Mouse (Mus musculus): ENCODE data around the gene Nt5dc2.

The Nt5dc2 gene

GRCm38 (mm10) chr14:31134015-31135000 is 3.5 kb downstream of the Nt5dc2 start:
- DNase-seq (ENCODE audit: low spot score), result no peak

- DNase-seq (ENCODE audit: low spot score), result no peak
These were observed 4.9 kb downstream of the Nt5dc2 start for GRCm38 (mm10) chr14:31135495-31136410.

GRCm38 (mm10) chr14:31136411-31137280 is 5.8 kb downstream of the Nt5dc2 start:
- DNase-seq (ENCODE audit: low spot score), result no peak

GRCm38 (mm10) chr14:31137281-31137595 is 6.4 kb downstream of the Nt5dc2 start:
- no peak for DNase-seq (ENCODE audit: low spot score)

DNA sequence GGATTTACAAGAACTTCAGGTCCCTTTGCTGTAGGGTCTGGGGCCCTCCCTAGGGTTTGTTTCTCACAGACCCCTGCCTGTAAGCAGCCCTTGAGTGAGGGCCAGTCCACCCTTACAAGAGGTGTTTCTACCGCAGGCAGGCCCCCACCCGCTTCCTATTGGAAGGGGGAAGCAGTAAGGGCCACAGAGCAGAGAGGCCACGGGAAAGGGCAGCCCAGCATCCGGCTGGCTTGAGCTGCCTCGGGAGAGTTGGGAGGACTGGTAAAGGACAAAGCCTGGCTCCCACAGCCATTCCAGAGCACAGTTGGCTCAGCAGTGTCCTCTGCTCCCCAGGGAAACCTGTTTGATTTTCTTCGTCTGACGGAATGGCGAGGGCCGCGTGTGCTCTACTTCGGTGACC is 6.9 kb downstream of the Nt5dc2 start:
- DNase-seq (ENCODE audit: low spot score), result no peak

GRCm38 (mm10) chr14:31138219-31138896 is 7.5 kb downstream of the Nt5dc2 start:
- no peak for DNase-seq (ENCODE audit: low spot score)

DNA sequence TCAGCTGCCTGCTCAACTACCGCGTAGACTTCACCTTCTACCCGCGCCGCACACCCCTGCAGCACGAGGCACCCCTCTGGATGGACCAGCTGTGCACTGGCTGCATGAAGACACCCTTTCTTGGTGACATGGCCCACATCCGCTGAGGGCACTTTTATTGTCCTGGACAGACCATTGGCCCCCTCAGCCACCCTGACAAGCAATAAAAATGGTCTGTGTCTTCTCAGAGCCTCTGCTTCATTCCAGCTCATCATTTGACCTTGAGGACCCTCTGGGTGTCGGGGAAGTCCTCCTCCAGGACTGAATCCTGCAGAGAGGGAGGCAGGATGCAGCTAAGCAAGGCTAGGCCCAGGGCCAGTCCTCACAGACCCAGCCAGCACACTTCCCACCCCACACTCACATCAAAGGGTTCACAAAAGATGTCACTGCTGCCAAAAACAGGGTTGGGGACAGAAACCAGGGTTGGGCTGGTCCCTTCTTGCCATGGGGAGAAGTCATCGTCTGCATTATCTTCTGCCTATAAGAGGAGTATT is 8.1 kb downstream of the Nt5dc2 start:
- DNase-seq (ENCODE audit: low spot score), result no peak

DNA sequence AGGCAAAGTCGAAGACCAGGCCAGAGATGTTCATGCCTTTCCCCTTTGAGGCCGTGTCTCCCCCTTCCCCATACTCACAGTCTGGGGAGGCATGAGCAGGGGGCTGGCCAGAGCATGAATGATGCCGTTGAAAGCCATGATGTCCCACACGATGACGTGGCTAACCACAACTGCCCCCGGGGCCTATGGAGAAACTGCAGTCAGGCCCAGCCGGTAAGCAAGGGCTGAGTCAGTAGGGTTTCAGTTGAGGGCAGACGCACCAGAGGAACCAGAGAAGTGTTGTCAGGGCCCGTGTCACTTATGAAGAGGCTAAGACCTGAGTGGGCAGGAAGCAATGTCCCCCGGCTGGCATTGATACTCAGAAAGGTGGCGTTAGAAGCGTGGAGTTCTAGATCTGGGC is 8.8 kb downstream of the Nt5dc2 start:
- DNase-seq (ENCODE audit: low spot score), result no peak

- DNase-seq (ENCODE audit: low spot score), result no peak
These were observed 9.3 kb downstream of the Nt5dc2 start for GRCm38 (mm10) chr14:31140141-31140540.

GRCm38 (mm10) chr14:31141011-31141410 is 10.2 kb downstream of the Nt5dc2 start:
- DNase-seq (ENCODE audit: low spot score), result no peak

DNA sequence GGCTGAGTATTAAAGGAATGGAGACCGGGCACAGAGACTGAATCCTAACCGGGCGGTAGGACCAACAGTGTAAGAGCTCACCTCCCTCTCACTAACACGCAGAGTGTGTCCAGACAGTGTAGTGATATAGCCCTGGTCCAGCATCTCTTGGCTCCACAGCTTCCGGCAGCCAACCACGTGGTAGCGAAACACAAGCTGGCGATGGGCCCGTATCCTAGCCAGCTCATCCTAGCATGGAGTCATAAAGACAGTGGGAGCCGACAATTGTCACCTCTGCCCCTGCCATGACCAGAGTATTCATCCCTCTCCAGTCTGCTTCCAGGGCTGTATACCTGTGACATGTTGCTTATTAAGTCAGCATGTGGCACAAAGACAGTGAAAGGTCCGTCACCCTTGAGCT is 14.8 kb downstream of the Nt5dc2 start:
- no peak for DNase-seq (ENCODE audit: low spot score)

GRCm38 (mm10) chr14:31160196-31161150 is 29.6 kb downstream of the Nt5dc2 start:
- DNase-seq (ENCODE audit: low spot score), result no peak

DNA sequence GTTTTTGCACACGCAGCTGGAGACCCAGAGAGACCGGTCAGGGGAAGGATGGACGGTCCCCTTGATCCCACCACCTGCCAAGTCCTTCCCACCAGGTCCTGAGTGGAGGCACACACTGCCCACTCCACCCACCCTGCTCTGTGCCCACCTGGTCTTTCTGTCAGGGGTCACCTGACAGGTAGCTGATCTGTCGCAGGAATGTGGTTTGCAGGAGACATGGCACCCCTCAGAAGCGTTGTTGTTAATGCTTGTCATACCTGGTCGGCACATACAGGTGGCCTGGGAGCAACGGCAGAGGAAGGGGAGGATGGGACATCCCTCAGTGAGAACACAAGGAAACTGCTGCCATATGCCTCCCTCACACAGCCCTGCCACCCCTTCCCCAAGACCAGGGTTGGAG is 30.3 kb downstream of the Nt5dc2 start:
- DNase-seq (ENCODE audit: low spot score), result no peak

DNA sequence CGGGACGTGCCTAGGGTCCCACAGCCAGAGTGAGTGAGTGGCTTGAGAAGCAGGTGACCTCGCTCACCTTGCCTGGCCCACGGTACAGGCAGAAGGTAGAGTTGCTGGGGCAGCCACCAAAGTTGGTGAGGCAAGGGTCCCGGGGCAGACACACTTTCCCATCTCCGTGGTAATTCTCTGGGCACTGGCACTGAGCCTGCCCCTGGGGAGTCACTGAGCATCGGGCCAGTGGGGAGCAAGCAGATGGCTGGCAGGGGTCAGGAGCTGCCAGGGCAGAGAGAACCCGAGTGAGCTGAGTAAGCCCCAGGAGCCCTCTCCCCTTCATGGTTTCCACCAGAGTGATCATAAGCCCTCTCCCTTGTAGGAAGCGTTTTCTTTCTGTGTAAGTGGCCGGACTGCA is 30.8 kb downstream of the Nt5dc2 start:
- DNase-seq (ENCODE audit: low spot score), result no peak

DNA sequence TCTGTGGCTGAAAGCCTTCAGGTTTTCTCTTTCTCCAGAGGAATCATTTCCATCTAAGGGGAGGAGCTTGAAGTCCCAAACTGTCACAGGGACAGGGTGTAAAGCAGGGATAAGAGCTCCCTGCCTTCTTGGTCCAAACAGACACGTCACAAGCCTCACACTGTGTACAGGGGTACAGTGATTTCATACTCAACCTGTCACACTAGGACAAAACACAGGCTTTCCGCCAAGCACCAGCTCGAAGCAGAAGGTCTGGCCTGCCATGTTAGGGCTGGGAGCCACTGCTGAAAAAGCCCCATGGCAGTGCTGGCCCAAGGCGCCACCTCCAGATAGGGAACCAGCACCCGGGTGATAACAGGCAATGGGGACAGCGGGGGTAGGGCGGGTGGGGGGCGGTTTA is 33.2 kb downstream of the Nt5dc2 start:
- DNase-seq (ENCODE audit: low spot score), result no peak

DNA sequence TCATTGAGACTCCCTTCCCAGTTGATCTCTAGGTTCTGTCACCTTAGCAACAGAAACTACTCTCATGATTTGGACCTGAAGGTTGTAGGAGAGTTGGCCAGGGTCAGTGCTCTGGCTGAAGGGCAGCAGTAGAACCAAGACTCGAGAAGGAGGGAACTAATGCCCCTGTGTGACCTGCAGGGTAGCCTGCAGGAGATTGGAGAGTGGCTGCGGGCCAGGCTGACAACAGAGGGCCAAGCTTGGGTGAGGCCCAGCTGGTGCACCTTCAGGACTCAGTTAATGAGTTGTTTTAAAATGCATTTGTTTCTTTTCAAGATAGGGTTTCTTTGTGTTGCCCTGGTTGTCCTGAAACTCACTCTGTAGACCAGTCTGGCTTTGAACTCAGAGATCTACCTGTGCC is 34.2 kb downstream of the Nt5dc2 start:
- DNase-seq (ENCODE audit: low spot score), result no peak

DNA sequence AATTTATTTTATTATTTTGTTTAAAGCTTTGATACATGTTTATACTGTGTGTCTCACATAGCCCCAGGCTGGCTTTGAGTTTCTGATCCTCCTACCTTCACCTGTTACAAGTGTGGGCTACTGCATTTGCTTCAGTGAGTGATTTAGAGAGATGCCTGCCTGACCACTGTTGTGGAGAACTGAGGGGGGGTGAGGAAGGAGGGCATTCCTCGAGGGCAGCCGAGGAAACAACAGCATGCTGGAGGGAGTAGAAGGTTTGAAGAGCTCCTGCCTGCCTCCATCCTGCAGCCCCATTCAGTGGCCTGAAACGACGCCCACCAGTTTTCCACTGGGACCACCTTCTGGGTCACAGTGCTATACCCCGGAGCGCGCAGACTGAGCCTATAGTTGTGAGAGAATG is 34.6 kb downstream of the Nt5dc2 start:
- DNase-seq (ENCODE audit: low spot score), result no peak

DNA sequence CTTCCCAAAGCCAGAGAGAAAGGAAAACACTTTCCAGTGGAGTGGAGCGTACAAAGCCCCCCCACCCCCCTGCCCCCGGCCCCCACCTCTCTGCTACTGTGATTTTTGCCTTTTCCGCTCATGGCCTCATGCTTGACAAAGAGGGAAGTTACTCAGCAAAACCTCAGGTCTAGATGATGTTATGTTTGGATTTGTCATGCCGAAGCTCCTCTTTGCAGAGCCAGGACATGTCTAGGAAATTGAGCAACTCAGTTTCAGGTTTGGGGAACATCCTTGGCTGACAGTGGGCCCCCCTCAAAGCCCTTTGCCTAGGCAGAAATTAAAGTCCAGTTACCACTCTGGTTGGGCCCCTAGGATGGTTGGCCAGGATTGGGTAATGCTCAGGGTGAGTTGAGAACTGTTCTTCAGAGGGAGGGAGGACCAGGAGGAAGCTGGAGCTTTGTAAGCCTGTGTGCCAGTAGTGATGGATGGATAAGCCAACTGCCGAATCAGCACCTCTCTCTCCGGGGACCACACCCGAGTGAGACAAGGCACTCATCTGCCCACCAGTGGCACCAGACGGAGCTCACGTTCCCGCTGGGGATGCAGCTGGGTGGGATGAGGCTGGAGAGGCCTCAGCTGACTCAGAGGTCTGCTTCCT is 35.3 kb downstream of the Nt5dc2 start:
- DNase-seq (ENCODE audit: low spot score), result no peak

DNA sequence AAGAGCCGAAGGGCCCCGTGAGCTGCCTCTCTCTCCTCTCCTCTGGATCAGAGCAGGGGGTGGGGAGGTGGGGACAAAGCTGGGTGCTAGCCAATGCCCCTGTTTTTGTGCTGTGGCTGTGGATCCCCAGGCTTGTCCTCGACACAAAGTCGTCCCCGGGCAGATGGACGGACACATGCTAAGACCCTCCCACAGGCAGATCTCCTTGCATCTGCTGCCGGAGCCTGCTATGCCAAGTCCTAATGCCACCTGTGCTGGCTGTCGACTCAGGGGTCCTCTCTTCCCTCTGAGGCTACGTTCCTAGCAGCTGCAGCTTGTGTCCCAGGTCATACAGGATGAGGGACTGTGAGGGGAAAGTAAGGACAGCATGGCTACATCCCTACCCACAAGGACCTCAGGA is 36.0 kb downstream of the Nt5dc2 start:
- DNase-seq (ENCODE audit: low spot score), result no peak
